In the genomic region with DNA sequence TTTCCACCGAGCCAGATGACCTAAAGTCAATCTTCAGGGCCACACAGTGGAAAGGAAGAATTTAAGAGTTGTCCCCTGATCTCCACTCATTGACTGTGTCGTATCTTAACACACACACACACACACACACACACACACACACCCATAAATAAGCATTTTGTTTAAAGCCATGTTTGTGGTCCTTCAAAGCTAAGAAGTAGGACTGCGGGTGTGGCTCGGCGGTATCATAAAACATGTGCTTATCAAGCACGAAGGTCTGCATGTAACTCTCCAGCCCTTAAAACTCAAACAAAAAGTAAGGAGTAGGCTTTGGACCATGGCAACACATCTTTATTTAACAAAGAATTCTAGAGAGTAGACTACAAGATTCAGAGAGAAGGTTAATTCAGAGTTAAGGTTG, we compare ENCODE assay signal across 21 mouse cellular contexts. TPM values are rescaled to one million over a fixed set of nuclear protein-coding genes. Genes with fewer than 3 reads are reported as not detected.
A peak's percentile ranks its signal among the peaks of the same experiment; 100 is the strongest.
DNase-seq lines count a peak whose midpoint lies in the region; ATAC-seq and TF ChIP-seq lines count a peak whose summit lies in the region.
"Had no signal": no experiment of that assay in that cellular context is flagged by ENCODE, and none has a peak within 500 bp of the region (broad histone marks: within the 10 kb centered on the region; RNA-seq: fewer than 3 reads in every experiment).

No protein-coding gene starts in this region.

- peaks cover 4% of the 10 kb centered on the region for H3K9me3 ChIP-seq in erythroblast, embryonic 14.5 days (ENCODE audit: control insufficient read depth, low read length)
- peaks cover 3% of the 10 kb centered on the region; the same call in 1 of the 2 replicates for H3K9me3 ChIP-seq in liver, embryonic 14.5 days (ENCODE audit: control insufficient read depth, low read length)
- H3K9me3 ChIP-seq: forebrain, embryonic 13.5 days; hindbrain, embryonic 15.5 days had no signal

- peak; percentile 19 to 41 for DNase-seq in spleen, postnatal 36 days (ENCODE audit: low spot score in 2 of 2)
- no peak for DNase-seq in spleen, postnatal 14 days (ENCODE audit: low spot score in 2 of 2)
- DNase-seq in liver, embryonic 14.5 days (ENCODE audit: low read depth in 3 of 3, low spot score in 3 of 3): peak; percentile 78 to 84 (median 80)
- peak; percentile 14 for DNase-seq in yolk sac, embryonic 10.5 days (ENCODE audit: low spot score)
- DNase-seq in kidney, postnatal 25 days: no peak
- DNase-seq: adrenal gland, adult 8-10 months; cerebellum, adult 11 months; cerebellum, postnatal 14 days; embryo, embryonic 11 days; gastrocnemius, postnatal 25 days; heart, postnatal 4 days; lung, adult 2 months; lung, postnatal 4 days had no signal

- peak; percentile 72 for ATAC-seq in liver, embryonic 14.5 days (ENCODE audit: insufficient read depth)
- no peak for ATAC-seq in frontal cortex, adult (ENCODE audit: low TSS enrichment)
- ATAC-seq: forebrain, embryonic 13.5 days; intestine, postnatal 0 days; Patski had no signal

- H3K4me1 ChIP-seq in erythroblast, embryonic 14.5 days (ENCODE audit: control insufficient read depth): peaks cover 87% of the 10 kb centered on the region
- H3K4me1 ChIP-seq in liver, embryonic 14.5 days (replicated peaks; ENCODE audit: control insufficient read depth in 2 of 2, insufficient read depth in 2 of 2, low read length in 1 of 2): peaks cover 36 to 47% of the 10 kb centered on the region in 2 experiments
- H3K4me1 ChIP-seq: forebrain, embryonic 13.5 days; hindbrain, embryonic 15.5 days; neural tube, embryonic 12.5 days had no signal

- peak overlapping the region; percentile 62 for H3K4me2 ChIP-seq in liver, embryonic 14.5 days (ENCODE audit: low read depth)
- H3K4me2 ChIP-seq: forebrain, embryonic 13.5 days; hindbrain, embryonic 15.5 days; midbrain, embryonic 11.5 days; neural tube, embryonic 12.5 days had no signal

- TF ChIP-seq CTCF in liver, embryonic 14.5 days (IDR thresholded peaks at IDR 0.05; ENCODE audit: low read depth): no peak

- peak overlapping the region; percentile 99 for H3K27ac ChIP-seq in liver, embryonic 14.5 days
- H3K27ac ChIP-seq: forebrain, embryonic 13.5 days; hindbrain, embryonic 15.5 days; neural tube, embryonic 12.5 days had no signal

- H3K4me3 ChIP-seq in erythroblast, embryonic 14.5 days (replicated peaks): peak overlapping the region; percentile 36
- no peak overlapping the region for H3K4me3 ChIP-seq in liver, embryonic 14.5 days (ENCODE audit: insufficient read depth in 1 of 2, low read depth in 2 of 2, low read length in 2 of 2)
- H3K4me3 ChIP-seq: forebrain, embryonic 13.5 days; hindbrain, embryonic 15.5 days; neural tube, embryonic 12.5 days had no signal

- no peaks in the 10 kb centered on the region for H3K27me3 ChIP-seq in erythroblast, embryonic 14.5 days (ENCODE audit: control insufficient read depth)
- no peaks in the 10 kb centered on the region for H3K27me3 ChIP-seq in liver, embryonic 14.5 days (ENCODE audit: control insufficient read depth, insufficient read depth, low read length)
- H3K27me3 ChIP-seq: forebrain, embryonic 13.5 days; hindbrain, embryonic 15.5 days; neural tube, embryonic 12.5 days; Patski had no signal

- peak overlapping the region; percentile 41 for H3K9ac ChIP-seq in liver, embryonic 14.5 days (replicated peaks)
- H3K9ac ChIP-seq: forebrain, embryonic 13.5 days; hindbrain, embryonic 15.5 days; neural tube, embryonic 12.5 days had no signal

- TF ChIP-seq EP300 in liver, embryonic 14.5 days (IDR thresholded peaks at IDR 0.05; ENCODE audit: low read depth): peak; percentile 89

- WGBS in liver, embryonic 14.5 days (ENCODE audit: insufficient replicate concordance): 18% methylated on average over 6 of the region's 6 CpGs

- peaks cover 29% of the 10 kb centered on the region for H3K36me3 ChIP-seq in erythroblast, embryonic 14.5 days (ENCODE audit: control insufficient read depth)
- H3K36me3 ChIP-seq in liver, embryonic 14.5 days (replicated peaks; ENCODE audit: control insufficient read depth, insufficient read depth, low read depth): no peaks in the 10 kb centered on the region; the same call in 1 of the 2 replicates
- H3K36me3 ChIP-seq: hindbrain, embryonic 15.5 days; neural tube, embryonic 12.5 days had no signal

RNA-seq across cellular contexts. Expression of a gene that starts 8.4 kb away (rescaled TPM):
- polyA plus RNA-seq in erythroblast, embryonic 14.5 days (2012): 8.4 and 11.5 TPM in 2 replicates
- 27.6 and 37.2 TPM in 2 replicates for polyA plus RNA-seq in liver, embryonic 14.5 days (2012; rRNA removed)
- polyA plus RNA-seq in liver, embryonic 14.5 days (2014; fragmentation: Nextera tagmentation; extraction: Ambion mirVana): 55.2 and 61.5 TPM in 2 replicates

RNA-seq across cellular contexts. Expression of a gene that starts 13.4 kb away (rescaled TPM):
- polyA plus RNA-seq in erythroblast, embryonic 14.5 days (2012): 6.4 and 6.8 TPM in 2 replicates
- polyA plus RNA-seq in liver, embryonic 14.5 days (2012; rRNA removed): 5.2 and 7.8 TPM in 2 replicates
- 13.7 and 15.3 TPM in 2 replicates for polyA plus RNA-seq in liver, embryonic 14.5 days (2014; fragmentation: Nextera tagmentation; extraction: Ambion mirVana)

RNA-seq across cellular contexts. Expression of a gene that starts 14.3 kb away (rescaled TPM):
- 0.45 and 0.52 TPM in 2 replicates for polyA plus RNA-seq in erythroblast, embryonic 14.5 days (2012)
- 0.47 and 0.50 TPM in 2 replicates for polyA plus RNA-seq in liver, embryonic 14.5 days (2012; rRNA removed)
- polyA plus RNA-seq in liver, embryonic 14.5 days (2014; fragmentation: Nextera tagmentation; extraction: Ambion mirVana): 0.66 and 0.86 TPM in 2 replicates

Comparison
In these comparisons a context has a peak if more than half of its experiments do, and no peak if none do; other contexts are left out.
1. DNase-seq: peak in spleen, postnatal 36 days (2 of 2), liver, embryonic 14.5 days (3 of 3) and yolk sac, embryonic 10.5 days (single experiment); none in spleen, postnatal 14 days (0 of 2) and kidney, postnatal 25 days (0 of 2).